Mouse (Mus musculus) hindbrain, embryonic 16.5 days (tissue): Measurements from ENCODE around the gene Xrcc3. TPM values are rescaled to one million over a fixed set of nuclear protein-coding genes. Genes with fewer than 3 reads are reported as not detected.

Source experiments
- ATAC-seq: fragments of 200-750 bp; cut with Nextera tagmentation; 2 replicates; pipeline ENCODE4 v1.8.0; 2017; ENCODE audit warnings: moderate TSS enrichment, moderate library complexity
- H3K27ac ChIP-seq: fragments of 300-500 bp; sonication (generic); 2 replicates; pipeline ENCODE4 v1.5.1; 2014; ENCODE audit warnings: low read depth, mild to moderate bottlenecking, control low read depth, low read length, moderate library complexity
- H3K27me3 ChIP-seq: fragments of 300-500 bp; sonication (generic); replicated peaks from 2 replicates; pipeline ENCODE4 v1.6.1; 2014; ENCODE audit warnings: low read length; ENCODE audit not compliant: control insufficient read depth, insufficient read depth
- H3K36me3 ChIP-seq: fragments of 300-500 bp; sonication (generic); 2 replicates; pipeline ENCODE4 v1.6.1; 2014; ENCODE audit warnings: mild to moderate bottlenecking, low read length, moderate library complexity, mixed read lengths; ENCODE audit not compliant: control insufficient read depth, insufficient read depth
- H3K4me1 ChIP-seq: fragments of 300-500 bp; sonication (generic); 2 replicates; pipeline ENCODE4 v1.6.1; 2014; ENCODE audit warnings: low read depth, low read length; ENCODE audit not compliant: control insufficient read depth, insufficient read depth
- H3K4me2 ChIP-seq: fragments of 300-500 bp; sonication (generic); 2 replicates; pipeline ENCODE4 v1.6.1; 2014; ENCODE audit warnings: mild to moderate bottlenecking, low read length, control low read depth, moderate library complexity
- H3K4me3 ChIP-seq: fragments of 300-500 bp; sonication (generic); 2 replicates; pipeline ENCODE4 v1.5.1; 2014; ENCODE audit warnings: mild to moderate bottlenecking, low read length, control low read depth, moderate library complexity
- H3K9ac ChIP-seq: fragments of 300-500 bp; sonication (generic); 2 replicates; pipeline ENCODE4 v1.6.1; 2014; ENCODE audit warnings: low read depth, mild to moderate bottlenecking, control low read depth, low read length, moderate library complexity
- H3K9me3 ChIP-seq: fragments of 300-500 bp; sonication (generic); 2 replicates; pipeline ENCODE4 v1.6.1; 2014; ENCODE audit warnings: mild to moderate bottlenecking, low read length, moderate library complexity; ENCODE audit not compliant: control insufficient read depth
- WGBS: fragments of 180-500 bp; shearing (Covaris S2); extraction: QIAGEN DNeasy Blood & Tissue Kit; methylation state at CpG from one replicate; pipeline ENCODE4 v1.1.7; 2014; 5-methylcytosine and 5-hydroxymethylcytosine counted together
- polyA plus RNA-seq: library from polyadenylated mRNA; unstranded; fragments of >200 nt; fragmentation: Nextera tagmentation; extraction: Ambion mirVana; gene quantifications from 2 replicates; pipeline ENCODE4 v1.2.1, GENCODE M21; 2015

Xrcc3 gene
- polyA plus RNA-seq, 1 experiment from 2014 or later: 3.3 TPM

- peaks cover 15% of the 10 kb centered on the region for H3K4me1 ChIP-seq
- peak overlapping the region; percentile 58; the same call in 1 of the 2 replicates for H3K27ac ChIP-seq
- H3K9ac ChIP-seq: peak overlapping the region; percentile 39; the same call in 1 of the 2 replicates
- H3K36me3 ChIP-seq: peaks cover 13% of the 10 kb centered on the region
- no peaks in the 10 kb centered on the region for H3K27me3 ChIP-seq
- no peaks in the 10 kb centered on the region for H3K9me3 ChIP-seq
- H3K4me3 ChIP-seq: no peak overlapping the region; the same call in 1 of the 2 replicates
- ATAC-seq: peak; percentile 13; the same call in 1 of the 2 replicates
- WGBS: 3% methylated on average over 9 of the region's 9 CpGs
- peak overlapping the region; percentile 33 for H3K4me2 ChIP-seq
Observed at GRCm38 (mm10) chr12:111809762-111810161, 3.9 kb downstream of the Xrcc3 start.

DNA sequence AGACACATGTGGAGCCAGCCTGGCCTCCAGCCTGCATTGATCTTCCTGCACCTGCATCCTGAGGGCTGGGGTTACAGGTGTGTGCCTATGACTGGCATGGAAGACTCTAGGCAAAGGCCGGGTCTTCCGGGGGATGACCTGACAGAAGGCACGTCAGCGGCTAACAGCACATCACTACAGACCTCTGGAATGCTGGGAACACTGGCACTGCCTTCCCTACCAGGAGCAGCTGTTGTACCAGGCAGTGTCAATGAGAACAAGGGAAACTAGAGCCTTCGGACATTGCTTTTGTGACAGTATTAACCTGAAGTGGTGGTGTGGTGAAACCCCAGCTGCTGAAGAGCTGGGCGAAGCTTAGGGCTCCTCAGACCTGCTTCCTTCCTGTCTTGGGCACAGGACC is 4.9 kb downstream of the Xrcc3 start:
- Histone ChIP-seq H3K9me3 (no peaks in the 10 kb centered on the region), H3K27ac (0 out of 2 replicates have a peak overlapping the region, but pooled peaks have one; percentile 58), H3K9ac (no peak overlapping the region), H3K27me3 (no peaks in the 10 kb centered on the region), H3K4me1 (peaks cover 11% of the 10 kb centered on the region), H3K4me2 (no peak overlapping the region), H3K4me3 (no peak overlapping the region), H3K36me3 (peaks cover 13% of the 10 kb centered on the region)
- ATAC-seq: no peak
- 91% methylated on average over 6 of the region's 6 CpGs for WGBS

GRCm38 (mm10) chr12:111803538-111803937 is 10.1 kb downstream of the Xrcc3 start:
- Histone ChIP-seq H3K4me3 (no peak overlapping the region), H3K4me1 (no peaks in the 10 kb centered on the region), H3K9ac (no peak overlapping the region), H3K9me3 (no peaks in the 10 kb centered on the region), H3K4me2 (no peak overlapping the region), H3K27me3 (no peaks in the 10 kb centered on the region), H3K36me3 (peaks cover 17% of the 10 kb centered on the region), H3K27ac (no peak overlapping the region)
- ATAC-seq: no peak
- WGBS: 91% methylated on average over 5 of the region's 5 CpGs

DNA sequence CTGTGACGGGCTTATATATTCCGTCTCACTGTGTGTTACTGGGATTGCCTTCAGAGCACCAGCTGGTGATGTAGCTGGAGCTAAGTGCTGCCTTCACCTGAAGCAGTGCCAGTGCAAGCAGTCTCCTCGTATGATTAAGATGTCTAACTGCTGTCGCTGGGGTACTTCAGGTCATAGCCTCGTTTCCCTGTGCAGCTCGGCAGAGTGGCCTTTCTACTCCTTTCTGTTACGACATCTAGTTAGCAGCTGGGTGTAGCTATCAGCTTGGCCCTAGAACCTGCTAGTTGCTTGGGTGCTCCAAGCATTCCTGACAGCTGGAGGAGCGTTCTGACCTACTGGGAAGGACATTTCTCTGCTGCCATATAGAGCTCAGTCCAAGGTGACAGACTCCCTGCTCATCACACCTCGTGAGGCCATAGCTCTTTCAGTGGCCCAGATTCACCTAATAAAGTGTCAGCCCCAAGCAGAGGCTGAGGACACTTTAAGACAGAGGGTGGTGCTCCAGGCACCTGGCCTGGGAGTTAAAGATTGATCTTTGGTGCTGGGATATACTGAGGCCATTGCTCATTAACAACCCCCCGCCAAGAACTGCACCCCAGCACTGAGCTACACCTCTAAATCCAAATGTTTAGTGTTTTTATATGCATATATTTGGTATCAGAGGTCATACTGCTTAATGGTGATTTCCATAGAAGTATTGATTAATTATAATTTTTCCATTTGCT is 13.1 kb downstream of the Xrcc3 start:
- Histone ChIP-seq H3K4me3 (no peak overlapping the region), H3K4me2 (no peak overlapping the region), H3K27me3 (no peaks in the 10 kb centered on the region), H3K4me1 (no peaks in the 10 kb centered on the region), H3K9me3 (no peaks in the 10 kb centered on the region), H3K36me3 (peaks cover 10% of the 10 kb centered on the region), H3K27ac (no peak overlapping the region), H3K9ac (no peak overlapping the region)
- 83% methylated on average over 10 of the region's 10 CpGs for WGBS
- ATAC-seq: no peak

DNA sequence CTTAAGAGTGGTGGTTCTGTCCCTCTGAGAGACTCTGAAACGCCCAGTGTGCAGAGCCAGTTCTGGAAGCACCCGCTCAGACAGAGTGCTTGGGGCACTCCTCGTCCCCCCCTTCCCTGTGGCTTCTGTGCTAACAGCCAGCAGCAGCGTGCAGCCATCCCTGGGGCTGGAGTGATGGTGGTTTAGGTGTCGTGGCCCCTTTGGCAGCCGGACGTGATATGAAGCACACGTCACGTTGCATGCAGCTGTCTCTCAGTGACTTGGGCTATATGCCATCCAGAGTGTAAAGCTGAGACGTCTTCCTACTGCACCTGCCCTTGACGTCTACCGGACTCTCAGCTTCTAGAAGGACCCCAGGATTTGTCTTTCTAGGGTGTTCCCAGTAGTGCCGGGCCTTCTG is 15.2 kb downstream of the Xrcc3 start:
- WGBS: 92% methylated on average over 13 of the region's 13 CpGs
- ATAC-seq: no peak; the same call in 1 of the 2 replicates
- H3K4me1 ChIP-seq: no peaks in the 10 kb centered on the region
- H3K27me3 ChIP-seq: no peaks in the 10 kb centered on the region
- no peak overlapping the region for H3K4me2 ChIP-seq
- no peak overlapping the region for H3K4me3 ChIP-seq
- H3K27ac ChIP-seq: no peak overlapping the region
- H3K36me3 ChIP-seq: peaks cover 23% of the 10 kb centered on the region
- no peaks in the 10 kb centered on the region for H3K9me3 ChIP-seq
- no peak overlapping the region for H3K9ac ChIP-seq

- no peak overlapping the region for H3K4me2 ChIP-seq
- H3K36me3 ChIP-seq: peaks cover 19% of the 10 kb centered on the region
- H3K9ac ChIP-seq: no peak overlapping the region
- WGBS: 77% methylated on average over 8 of the region's 8 CpGs
- no peaks in the 10 kb centered on the region for H3K4me1 ChIP-seq
- no peak overlapping the region for H3K4me3 ChIP-seq
- H3K27ac ChIP-seq: no peak overlapping the region
- no peaks in the 10 kb centered on the region for H3K27me3 ChIP-seq
- no peaks in the 10 kb centered on the region for H3K9me3 ChIP-seq
- ATAC-seq: no peak
Observed at GRCm38 (mm10) chr12:111797251-111797650, 16.4 kb downstream of the Xrcc3 start.

- no peaks in the 10 kb centered on the region for H3K27me3 ChIP-seq
- no peak overlapping the region for H3K27ac ChIP-seq
- H3K36me3 ChIP-seq: peaks cover 23% of the 10 kb centered on the region
- WGBS: 90% methylated on average over 28 of the region's 28 CpGs
- H3K9ac ChIP-seq: no peak overlapping the region
- no peak for ATAC-seq
- no peaks in the 10 kb centered on the region for H3K4me1 ChIP-seq
- H3K9me3 ChIP-seq: no peaks in the 10 kb centered on the region
- H3K4me3 ChIP-seq: no peak overlapping the region
- H3K4me2 ChIP-seq: no peak overlapping the region
Observed at GRCm38 (mm10) chr12:111795180-111795895, 18.3 kb downstream of the Xrcc3 start.

GRCm38 (mm10) chr12:111794526-111795179 is 19.0 kb downstream of the Xrcc3 start:
- no peaks in the 10 kb centered on the region for H3K9me3 ChIP-seq
- H3K27ac ChIP-seq: no peak overlapping the region
- 94% methylated on average over 18 of the region's 18 CpGs for WGBS
- H3K27me3 ChIP-seq: no peaks in the 10 kb centered on the region
- H3K36me3 ChIP-seq: peaks cover 30% of the 10 kb centered on the region
- H3K4me2 ChIP-seq: no peak overlapping the region
- ATAC-seq: no peak
- H3K4me1 ChIP-seq: no peaks in the 10 kb centered on the region
- no peak overlapping the region for H3K9ac ChIP-seq
- H3K4me3 ChIP-seq: no peak overlapping the region

DNA sequence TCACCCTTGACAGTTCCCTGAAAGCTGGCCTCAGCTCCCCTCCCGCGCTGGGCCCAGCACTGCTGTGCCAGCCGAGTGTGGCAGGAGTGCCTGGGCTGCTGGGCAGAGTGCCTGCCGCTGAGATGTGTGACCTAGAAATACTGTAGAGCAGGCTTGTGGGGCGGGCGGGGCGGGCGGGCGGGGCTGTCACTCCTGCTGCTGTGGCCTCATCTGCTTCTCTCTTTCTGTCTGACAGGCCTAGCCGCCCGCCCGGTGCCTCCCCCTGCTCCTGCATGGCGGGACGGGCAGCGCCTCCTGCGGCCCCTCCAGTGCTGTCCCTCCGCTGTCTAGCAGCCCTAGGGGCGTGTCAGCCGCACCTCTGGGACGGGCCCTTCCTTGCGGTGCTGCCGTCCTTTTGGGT is 19.6 kb downstream of the Xrcc3 start:
- WGBS: 83% methylated on average over 15 of the region's 22 CpGs
- no peaks in the 10 kb centered on the region for H3K9me3 ChIP-seq
- no peak overlapping the region for H3K4me2 ChIP-seq
- no peaks in the 10 kb centered on the region for H3K4me1 ChIP-seq
- no peak overlapping the region for H3K4me3 ChIP-seq
- no peak overlapping the region for H3K27ac ChIP-seq
- H3K36me3 ChIP-seq: peaks cover 35% of the 10 kb centered on the region
- no peak for ATAC-seq
- H3K9ac ChIP-seq: no peak overlapping the region
- no peaks in the 10 kb centered on the region for H3K27me3 ChIP-seq
